Mouse (Mus musculus) lung, embryonic 14.5 days (tissue): ENCODE data around the gene Spata17. TPM values are rescaled to one million over a fixed set of nuclear protein-coding genes. Genes with fewer than 3 reads are reported as not detected.
A peak's percentile ranks its signal among the peaks of the same experiment; 100 is the strongest.

ENCODE experiments used
- ATAC-seq: fragments of 200-750 bp; cut with Nextera tagmentation; 2 replicates; pipeline ENCODE4 v1.8.0; 2017; ENCODE audit warnings: mild to moderate bottlenecking, moderate TSS enrichment, moderate library complexity; ENCODE audit not compliant: insufficient read depth
- DNase-seq: peaks from one replicate; pipeline ENCODE4 v3.0.0-alpha.2; 2015
- H3K27ac ChIP-seq: fragments of 300-500 bp; sonication (generic); 2 replicates; pipeline ENCODE4 v1.5.1; 2014; ENCODE audit warnings: low read depth, mild to moderate bottlenecking, moderate library complexity
- H3K27me3 ChIP-seq: fragments of 300-500 bp; sonication (generic); 2 replicates; pipeline ENCODE4 v1.6.1; 2014; ENCODE audit warnings: low read length, control low read depth; ENCODE audit not compliant: insufficient read depth
- H3K36me3 ChIP-seq: fragments of 300-500 bp; sonication (generic); 2 replicates; pipeline ENCODE4 v1.6.1; 2014; ENCODE audit warnings: control low read depth; ENCODE audit not compliant: insufficient read depth
- H3K4me1 ChIP-seq: fragments of 300-500 bp; sonication (generic); 2 replicates; pipeline ENCODE4 v1.6.1; 2014; ENCODE audit warnings: antibody characterized with exemption, control low read depth; ENCODE audit not compliant: insufficient read depth
- H3K4me2 ChIP-seq: fragments of 300-500 bp; sonication (generic); 2 replicates; pipeline ENCODE4 v1.6.1; 2014; ENCODE audit warnings: mild to moderate bottlenecking
- H3K4me3 ChIP-seq: fragments of 300-500 bp; sonication (generic); 2 replicates; pipeline ENCODE4 v1.5.1; 2014; ENCODE audit warnings: low read depth, low read length
- H3K9ac ChIP-seq: fragments of 300-500 bp; sonication (generic); 2 replicates; pipeline ENCODE4 v1.6.1; 2014
- H3K9me3 ChIP-seq: fragments of 300-500 bp; sonication (generic); 2 replicates; pipeline ENCODE4 v1.6.1; 2016; ENCODE audit warnings: low read depth, low read length, control low read depth
- CTCF ChIP-seq: IDR thresholded peaks from 2 replicates; pipeline ENCODE4 v1.5.1; 2016; ENCODE audit warnings: antibody characterized with exemption, low read depth
- WGBS: fragments of 180-500 bp; shearing (Covaris S2); extraction: QIAGEN DNeasy Blood & Tissue Kit; methylation state at CpG from one replicate; pipeline ENCODE4 v1.1.7; 2014; 5-methylcytosine and 5-hydroxymethylcytosine counted together
- polyA plus RNA-seq: library from polyadenylated mRNA; unstranded; fragments of >200 nt; fragmentation: Nextera tagmentation; extraction: Ambion mirVana; gene quantifications from 2 replicates; pipeline ENCODE4 v1.2.1, GENCODE M21; 2014

The Spata17 gene
- polyA plus RNA-seq, 1 experiment from 2014 or later = 0.89 TPM

- no peaks in the 10 kb centered on the region for H3K4me1 ChIP-seq
- ATAC-seq = no peak
- no peak for TF ChIP-seq CTCF
- 69% methylated on average over 3 of the region's 3 CpGs for WGBS
- H3K27ac ChIP-seq = no peak overlapping the region
- no peaks in the 10 kb centered on the region for H3K27me3 ChIP-seq
- no peak for DNase-seq
- no peaks in the 10 kb centered on the region for H3K9me3 ChIP-seq
- no peaks in the 10 kb centered on the region for H3K36me3 ChIP-seq
- H3K4me2 ChIP-seq = no peak overlapping the region
- H3K4me3 ChIP-seq = no peak overlapping the region
- H3K9ac ChIP-seq = no peak overlapping the region
These were observed 126.4 kb downstream of the Spata17 start for GRCm38 (mm10) chr1:187088660-187089395.

DNA sequence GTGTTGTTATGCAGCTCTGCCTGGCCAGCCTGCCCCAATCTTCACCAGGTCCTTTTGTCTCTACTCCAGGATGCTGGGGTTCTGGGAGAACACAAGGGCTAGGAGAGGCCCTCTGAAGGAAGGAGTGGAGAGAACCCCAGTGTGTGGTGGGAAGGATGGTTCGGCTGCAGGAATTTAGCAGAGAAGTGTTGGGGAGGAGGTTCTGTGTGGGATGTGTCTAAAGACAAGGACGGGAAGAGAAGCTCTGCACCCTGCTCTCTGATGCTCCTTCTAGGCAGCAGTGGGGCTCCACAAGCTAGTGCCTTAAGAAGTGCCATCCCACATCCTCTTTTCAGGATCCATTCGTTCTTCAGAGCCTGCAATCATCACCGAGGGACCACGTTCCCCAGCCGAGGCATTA, 129.2 kb downstream of the Spata17 start:
- WGBS = 74% methylated on average over 6 of the region's 6 CpGs
- no peak for TF ChIP-seq CTCF

GRCm38 (mm10) chr1:187077352-187077751, 137.9 kb downstream of the Spata17 start:
- ATAC-seq = no peak
- H3K4me1 ChIP-seq = no peaks in the 10 kb centered on the region
- no peak overlapping the region for H3K27ac ChIP-seq
- no peak overlapping the region for H3K9ac ChIP-seq
- no peak overlapping the region for H3K4me2 ChIP-seq
- no peak for TF ChIP-seq CTCF
- no peaks in the 10 kb centered on the region for H3K36me3 ChIP-seq
- H3K4me3 ChIP-seq = no peak overlapping the region
- 30% methylated on average over 9 of the region's 9 CpGs for WGBS
- DNase-seq = peak; percentile 38
- no peaks in the 10 kb centered on the region for H3K27me3 ChIP-seq
- no peaks in the 10 kb centered on the region for H3K9me3 ChIP-seq

More for the DNA sequence above, 129.2 kb downstream of the Spata17 start:
- Histone ChIP-seq H3K4me1 (no peaks in the 10 kb centered on the region), H3K4me3 (no peak overlapping the region), H3K9ac (no peak overlapping the region), H3K36me3 (no peaks in the 10 kb centered on the region), H3K4me2 (no peak overlapping the region), H3K27me3 (no peaks in the 10 kb centered on the region), H3K9me3 (no peaks in the 10 kb centered on the region), H3K27ac (no peak overlapping the region)
- DNase-seq (no peak), ATAC-seq (no peak)

- 59% methylated on average over 3 of the region's 3 CpGs for WGBS
- no peak for ATAC-seq
- Histone ChIP-seq H3K4me2 (no peak overlapping the region), H3K27ac (no peak overlapping the region), H3K9me3 (no peaks in the 10 kb centered on the region), H3K27me3 (no peaks in the 10 kb centered on the region), H3K36me3 (no peaks in the 10 kb centered on the region), H3K9ac (no peak overlapping the region), H3K4me1 (no peaks in the 10 kb centered on the region), H3K4me3 (no peak overlapping the region)
- DNase-seq = no peak
- TF ChIP-seq CTCF = no peak
These were observed 138.3 kb downstream of the Spata17 start for GRCm38 (mm10) chr1:187077043-187077334.

DNA sequence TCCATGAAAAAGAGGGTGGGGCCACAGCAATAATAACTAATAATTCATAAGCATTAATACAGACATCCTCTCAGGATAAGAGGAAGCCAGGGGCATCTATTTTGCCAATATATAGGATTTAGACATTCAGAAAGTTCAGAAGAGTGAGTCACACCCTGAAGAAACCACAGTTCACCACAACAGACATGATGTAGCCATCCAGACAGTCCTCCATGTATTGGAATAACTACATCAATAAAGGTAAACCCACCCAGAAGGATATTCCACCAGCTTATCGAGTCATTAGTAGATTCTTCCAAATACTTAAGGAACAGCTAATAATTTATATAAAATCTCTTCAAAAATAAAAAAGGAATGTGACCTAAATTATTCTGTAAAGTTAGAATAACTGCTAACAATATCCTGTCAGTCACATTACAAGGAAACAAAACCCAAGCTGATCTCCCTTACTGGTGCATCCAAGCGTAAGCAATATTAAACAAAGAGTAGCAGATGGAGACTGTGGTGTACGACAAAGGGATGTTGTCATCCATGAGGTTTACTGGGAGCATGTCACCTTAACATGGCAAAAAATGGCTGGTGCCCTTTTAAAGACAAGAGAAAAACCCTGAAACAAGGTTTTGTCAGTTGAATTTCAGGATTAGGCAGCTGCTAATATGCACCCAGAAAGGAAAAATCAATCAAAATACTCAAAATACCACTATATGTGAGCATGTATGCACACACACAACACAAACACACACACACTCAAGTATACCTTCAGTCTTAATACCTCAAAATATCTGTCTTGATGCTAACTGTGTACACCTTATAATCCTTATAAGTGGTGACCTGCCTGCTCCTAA, 138.8 kb downstream of the Spata17 start:
- ATAC-seq (no peak), DNase-seq (no peak)
- WGBS = 77% methylated on average over 3 of the region's 3 CpGs
- Histone ChIP-seq H3K27ac (no peak overlapping the region), H3K9me3 (no peaks in the 10 kb centered on the region), H3K4me1 (no peaks in the 10 kb centered on the region), H3K27me3 (no peaks in the 10 kb centered on the region), H3K9ac (no peak overlapping the region), H3K4me3 (no peak overlapping the region), H3K4me2 (no peak overlapping the region), H3K36me3 (no peaks in the 10 kb centered on the region)
- TF ChIP-seq CTCF = no peak

GRCm38 (mm10) chr1:187059874-187060273, 155.4 kb downstream of the Spata17 start:
- Histone ChIP-seq H3K4me3 (no peak overlapping the region), H3K4me2 (no peak overlapping the region), H3K36me3 (no peaks in the 10 kb centered on the region), H3K9ac (no peak overlapping the region), H3K4me1 (no peaks in the 10 kb centered on the region), H3K27me3 (no peaks in the 10 kb centered on the region), H3K27ac (no peak overlapping the region), H3K9me3 (no peaks in the 10 kb centered on the region)
- no peak for TF ChIP-seq CTCF
- DNase-seq (no peak), ATAC-seq (no peak)
- WGBS = 80% methylated on average over 1 of the region's 1 CpGs

DNA sequence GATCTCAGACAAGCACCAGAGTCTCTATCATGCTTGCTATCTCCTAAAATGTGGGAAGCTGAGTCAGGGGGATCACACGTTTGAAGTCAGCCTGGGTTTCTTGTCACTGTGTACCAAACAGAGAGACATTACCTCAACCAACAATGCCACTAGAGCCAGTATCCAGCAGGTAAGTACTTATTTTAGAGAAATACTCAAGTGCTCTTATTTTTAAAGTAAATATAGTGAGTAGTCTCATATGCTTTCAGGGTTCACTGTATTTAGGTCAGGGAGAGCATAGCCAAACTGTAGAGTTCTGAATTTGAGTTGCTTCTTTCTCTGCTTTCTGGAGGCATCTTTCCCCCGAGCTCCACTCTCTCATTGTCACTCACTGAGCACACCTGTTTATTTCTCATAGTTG, 160.9 kb downstream of the Spata17 start:
- no peak for TF ChIP-seq CTCF
- Histone ChIP-seq H3K27ac (no peak overlapping the region), H3K9me3 (no peaks in the 10 kb centered on the region), H3K4me1 (no peaks in the 10 kb centered on the region), H3K27me3 (no peaks in the 10 kb centered on the region), H3K4me3 (no peak overlapping the region), H3K4me2 (no peak overlapping the region), H3K36me3 (no peaks in the 10 kb centered on the region), H3K9ac (no peak overlapping the region)
- DNase-seq (no peak), ATAC-seq (no peak)
- WGBS = 65% methylated on average over 2 of the region's 2 CpGs
